Mouse (Mus musculus) lung, embryonic 16.5 days (tissue): Measurements from ENCODE around the gene Polr3gl. TPM values are rescaled to one million over a fixed set of nuclear protein-coding genes. Genes with fewer than 3 reads are reported as not detected.
A peak's percentile ranks its signal among the peaks of the same experiment; 100 is the strongest.

ENCODE experiments used
- ATAC-seq: fragments of 200-750 bp; cut with Nextera tagmentation; 2 replicates; pipeline ENCODE4 v1.8.0; 2017; ENCODE audit warnings: low read depth, mild to moderate bottlenecking, moderate library complexity
- H3K27ac ChIP-seq: fragments of 300-500 bp; sonication (generic); 2 replicates; pipeline ENCODE4 v1.5.1; 2014; ENCODE audit warnings: mild to moderate bottlenecking, control low read depth, low read length
- H3K27me3 ChIP-seq: fragments of 300-500 bp; sonication (generic); 2 replicates; pipeline ENCODE4 v1.6.1; 2014; ENCODE audit warnings: low read depth, low read length, mixed read lengths; ENCODE audit not compliant: control insufficient read depth, insufficient read depth
- H3K36me3 ChIP-seq: fragments of 300-500 bp; sonication (generic); 2 replicates; pipeline ENCODE4 v1.6.1; 2014; ENCODE audit warnings: low read length; ENCODE audit not compliant: control insufficient read depth, insufficient read depth
- H3K4me1 ChIP-seq: fragments of 300-500 bp; sonication (generic); replicated peaks from 2 replicates; pipeline ENCODE4 v1.6.1; 2014; ENCODE audit warnings: low read length, mixed read lengths; ENCODE audit not compliant: control insufficient read depth, insufficient read depth
- H3K4me2 ChIP-seq: fragments of 300-500 bp; sonication (generic); 2 replicates; pipeline ENCODE4 v1.6.1; 2014; ENCODE audit warnings: low read depth, low read length, control low read depth
- H3K4me3 ChIP-seq: fragments of 300-500 bp; sonication (generic); 2 replicates; pipeline ENCODE4 v1.5.1; 2014; ENCODE audit warnings: mild to moderate bottlenecking, low read length, control low read depth
- H3K9ac ChIP-seq: fragments of 300-500 bp; sonication (generic); 2 replicates; pipeline ENCODE4 v1.6.1; 2014; ENCODE audit warnings: low read length, control low read depth
- H3K9me3 ChIP-seq: fragments of 300-500 bp; sonication (generic); 2 replicates; pipeline ENCODE4 v1.6.1; 2016; ENCODE audit warnings: low read length; ENCODE audit not compliant: control insufficient read depth
- WGBS: fragments of 180-500 bp; shearing (Covaris S2); extraction: QIAGEN DNeasy Blood & Tissue Kit; methylation state at CpG from one replicate; pipeline ENCODE4 v1.1.7; 2014; 5-methylcytosine and 5-hydroxymethylcytosine counted together
- polyA plus RNA-seq: library from polyadenylated mRNA; unstranded; fragments of >200 nt; fragmentation: Nextera tagmentation; extraction: Ambion mirVana; gene quantifications from 2 replicates; pipeline ENCODE4 v1.2.1, GENCODE M21; 2015

The Polr3gl gene
- polyA plus RNA-seq, 1 experiment from 2014 or later, result 35.9 TPM

DNA sequence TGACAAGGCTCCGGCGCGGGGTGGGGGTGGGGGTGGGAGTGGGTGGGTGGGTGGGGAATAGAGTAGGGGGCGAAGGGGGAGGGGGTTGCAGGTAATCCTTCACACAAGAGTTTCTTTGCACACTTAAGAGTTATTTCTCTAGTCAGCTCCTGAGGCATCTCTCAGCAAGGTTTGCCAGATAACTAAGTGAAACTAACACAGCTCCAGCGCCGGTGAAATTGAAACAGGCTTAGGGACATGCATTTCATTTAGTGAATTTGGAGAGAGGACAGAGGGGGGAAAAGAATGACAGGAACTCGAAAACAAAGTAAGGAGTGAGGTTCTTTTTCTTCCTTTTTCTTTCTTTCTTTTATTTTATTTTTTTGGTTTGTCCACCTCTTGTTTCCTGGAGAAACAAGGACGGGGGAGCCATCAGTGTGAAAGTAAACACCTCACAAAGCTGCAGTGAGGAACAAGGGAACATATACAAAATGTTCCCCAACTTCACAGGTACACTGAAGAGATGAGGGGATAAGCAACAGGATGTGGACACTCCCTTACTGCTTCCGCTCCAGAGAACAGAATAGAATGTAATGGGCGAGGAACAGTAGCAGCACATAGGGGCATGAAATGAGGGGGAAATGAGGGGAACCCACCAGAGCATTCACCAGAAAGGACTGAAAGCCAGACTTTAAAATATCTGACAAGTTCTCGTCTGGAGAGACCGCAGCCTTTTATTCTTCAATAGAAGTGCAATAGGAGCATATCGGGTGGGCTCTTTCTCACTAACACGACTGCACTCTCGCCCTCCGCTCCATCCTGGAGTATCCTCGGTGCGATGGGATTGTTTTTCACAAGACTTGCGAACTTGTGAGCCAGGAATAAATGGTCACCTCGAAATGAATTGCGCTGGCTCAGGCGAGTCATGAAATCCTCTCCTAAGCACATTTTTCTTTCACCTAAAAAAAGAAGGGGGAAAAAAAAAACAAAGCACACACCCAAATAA lies 37.0 kb downstream of the Polr3gl start:
- peak overlapping the region; percentile 71 for H3K9ac ChIP-seq
- no peak for ATAC-seq
- H3K36me3 ChIP-seq, result peaks cover 19% of the 10 kb centered on the region; the same call in 1 of the 2 replicates
- peak overlapping the region; percentile 91 for H3K27ac ChIP-seq
- peak overlapping the region; percentile 88 for H3K4me3 ChIP-seq
- no peaks in the 10 kb centered on the region for H3K27me3 ChIP-seq
- H3K9me3 ChIP-seq, result no peaks in the 10 kb centered on the region
- H3K4me1 ChIP-seq, result peaks cover 42% of the 10 kb centered on the region
- H3K4me2 ChIP-seq, result peak overlapping the region; percentile 57
- WGBS, result 2% methylated on average over 22 of the region's 22 CpGs

DNA sequence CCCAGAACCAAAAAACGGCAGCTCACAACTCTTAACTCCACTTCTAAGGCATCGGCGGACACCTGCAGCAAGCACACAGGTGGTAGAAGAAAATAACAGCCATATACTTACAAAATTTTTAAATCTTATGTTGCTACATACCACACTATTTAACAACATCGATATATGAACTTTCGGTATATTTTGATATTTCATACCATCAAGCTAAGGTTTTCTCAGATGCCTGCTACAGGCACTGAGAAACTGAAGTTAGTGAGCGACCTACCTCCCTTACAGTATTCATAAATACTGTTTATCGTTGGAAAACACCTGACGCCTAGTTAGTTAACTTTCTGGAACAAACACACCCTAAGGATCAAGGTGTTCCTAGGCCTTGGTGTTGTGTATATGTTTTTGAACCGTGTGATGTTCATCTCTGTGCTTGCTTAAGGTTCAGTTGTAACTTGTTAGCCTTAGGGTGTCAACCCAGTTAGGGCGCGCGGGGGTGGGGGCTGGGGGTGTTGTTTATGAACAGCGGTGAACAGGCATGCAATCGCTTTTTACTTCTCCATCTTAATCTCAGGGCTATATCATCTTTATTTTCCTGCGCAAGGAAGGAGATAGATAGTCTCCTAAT lies 37.9 kb downstream of the Polr3gl start:
- no peaks in the 10 kb centered on the region for H3K27me3 ChIP-seq
- peak overlapping the region; percentile 57 for H3K4me2 ChIP-seq
- H3K4me3 ChIP-seq, result peak overlapping the region; percentile 88; the same call in 1 of the 2 replicates
- ATAC-seq, result no peak
- peak overlapping the region; percentile 91 for H3K27ac ChIP-seq
- WGBS, result 67% methylated on average over 15 of the region's 15 CpGs
- H3K4me1 ChIP-seq, result peaks cover 44% of the 10 kb centered on the region
- peaks cover 15% of the 10 kb centered on the region; the same call in 1 of the 2 replicates for H3K36me3 ChIP-seq
- peak overlapping the region; percentile 71; the same call in 1 of the 2 replicates for H3K9ac ChIP-seq
- no peaks in the 10 kb centered on the region for H3K9me3 ChIP-seq

DNA sequence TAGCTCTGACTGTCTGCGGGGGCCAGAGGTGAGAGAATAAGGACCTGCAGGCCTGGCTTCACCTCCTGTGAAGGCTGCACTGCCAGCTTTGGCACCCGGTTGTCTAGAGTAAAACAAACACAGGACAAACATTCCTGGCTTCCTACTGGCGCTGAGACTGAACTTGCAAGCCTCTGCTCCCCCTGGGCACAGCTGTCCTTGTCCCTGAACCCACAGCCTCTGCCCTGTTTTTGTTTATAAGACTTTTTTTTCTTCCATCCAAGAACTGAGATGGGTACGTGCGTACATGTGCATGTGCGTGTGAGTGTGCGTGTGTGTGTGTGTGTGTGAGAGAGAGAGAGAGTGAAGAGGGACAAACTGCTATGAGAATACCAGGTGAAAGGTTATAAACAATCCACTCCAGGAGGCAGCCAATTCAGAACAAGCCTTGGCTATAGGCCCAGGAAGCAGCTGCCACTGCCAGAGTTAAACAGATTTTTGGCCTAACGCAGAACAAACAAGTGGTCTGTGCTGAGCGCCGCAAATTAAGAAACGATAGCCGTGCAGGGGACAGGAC lies 38.9 kb downstream of the Polr3gl start:
- no peak overlapping the region for H3K4me3 ChIP-seq
- H3K4me2 ChIP-seq, result peak overlapping the region; percentile 57
- no peaks in the 10 kb centered on the region for H3K27me3 ChIP-seq
- peak overlapping the region; percentile 91 for H3K27ac ChIP-seq
- H3K9me3 ChIP-seq, result no peaks in the 10 kb centered on the region
- 10% methylated on average over 12 of the region's 12 CpGs for WGBS
- no peak overlapping the region; the same call in 1 of the 2 replicates for H3K9ac ChIP-seq
- peak; percentile 63 for ATAC-seq
- peaks cover 35% of the 10 kb centered on the region for H3K4me1 ChIP-seq
- H3K36me3 ChIP-seq, result peaks cover 6% of the 10 kb centered on the region; the same call in 1 of the 2 replicates

DNA sequence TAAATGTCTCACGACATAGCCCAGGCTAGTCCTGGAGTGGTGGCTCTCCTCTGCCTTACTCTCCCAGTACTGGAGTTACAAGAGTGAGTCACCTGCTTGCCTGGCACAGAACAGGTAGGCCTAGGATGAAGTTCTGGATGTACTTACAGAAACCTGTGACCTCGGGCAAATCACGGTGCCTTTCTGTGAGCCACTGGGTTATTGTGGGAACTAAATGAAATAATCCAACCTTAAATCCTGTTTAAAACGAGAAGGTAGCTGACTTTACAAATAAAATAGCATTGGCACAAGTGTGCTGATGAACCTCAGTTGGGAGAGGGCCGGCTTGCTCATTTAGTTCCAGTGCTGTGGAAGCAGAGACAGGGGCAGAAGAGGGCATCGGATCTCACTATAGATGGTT lies 39.7 kb downstream of the Polr3gl start:
- Histone ChIP-seq H3K4me3 (no peak overlapping the region), H3K36me3 (no peaks in the 10 kb centered on the region), H3K4me2 (no peak overlapping the region), H3K27me3 (no peaks in the 10 kb centered on the region), H3K4me1 (peaks cover 26% of the 10 kb centered on the region), H3K9ac (no peak overlapping the region), H3K27ac (peak overlapping the region; percentile 91), H3K9me3 (no peaks in the 10 kb centered on the region)
- no peak for ATAC-seq
- 82% methylated on average over 6 of the region's 6 CpGs for WGBS

DNA sequence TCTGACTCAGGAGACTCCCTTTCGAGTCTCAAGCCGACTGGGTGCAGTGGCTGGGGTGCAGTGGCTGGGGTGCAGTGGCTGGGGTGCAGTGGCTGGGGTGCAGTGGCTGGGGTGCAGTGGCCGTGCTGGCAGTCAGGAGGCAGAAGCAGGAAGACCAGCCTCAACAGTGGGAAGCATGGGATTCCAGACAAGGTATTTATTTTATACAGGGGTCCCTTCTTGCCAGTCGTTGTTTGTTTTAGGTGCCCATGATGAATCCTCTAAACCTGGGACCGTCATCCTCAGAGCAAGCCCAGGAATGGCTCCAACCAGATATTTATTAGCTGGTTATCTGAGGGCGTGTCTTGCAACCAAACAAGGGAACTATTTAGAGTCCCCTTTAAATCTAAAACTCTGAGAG lies 40.4 kb downstream of the Polr3gl start:
- Histone ChIP-seq H3K4me1 (peaks cover 25% of the 10 kb centered on the region), H3K9ac (no peak overlapping the region), H3K4me3 (no peak overlapping the region), H3K27ac (no peak overlapping the region), H3K27me3 (no peaks in the 10 kb centered on the region), H3K36me3 (no peaks in the 10 kb centered on the region), H3K4me2 (no peak overlapping the region), H3K9me3 (no peaks in the 10 kb centered on the region)
- ATAC-seq, result no peak
- WGBS, result 75% methylated on average over 6 of the region's 6 CpGs

DNA sequence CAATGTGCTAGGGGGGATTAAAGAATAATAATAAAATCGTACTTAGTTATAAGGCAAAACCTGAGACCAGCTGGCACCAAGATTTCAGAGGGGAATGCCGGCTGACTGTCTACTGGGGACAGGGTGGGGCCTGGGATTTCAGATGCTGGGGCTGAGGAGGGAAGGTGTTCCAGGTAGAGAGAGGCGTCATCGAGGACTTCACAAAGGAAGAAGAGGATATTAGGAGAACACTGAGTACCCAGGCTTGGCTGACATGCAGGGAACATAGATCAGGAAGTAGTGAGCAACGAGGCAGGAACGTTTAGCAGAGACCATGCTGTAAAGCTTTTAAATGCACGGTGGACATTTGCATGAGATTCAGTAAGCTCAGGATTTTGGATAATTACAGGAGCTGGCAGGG lies 42.1 kb downstream of the Polr3gl start:
- no peak overlapping the region for H3K27ac ChIP-seq
- peaks cover 25% of the 10 kb centered on the region for H3K4me1 ChIP-seq
- no peaks in the 10 kb centered on the region for H3K27me3 ChIP-seq
- WGBS, result 53% methylated on average over 7 of the region's 7 CpGs
- no peaks in the 10 kb centered on the region for H3K9me3 ChIP-seq
- H3K4me2 ChIP-seq, result no peak overlapping the region
- H3K9ac ChIP-seq, result peak overlapping the region; percentile 21; the same call in 1 of the 2 replicates
- no peak overlapping the region for H3K4me3 ChIP-seq
- no peaks in the 10 kb centered on the region for H3K36me3 ChIP-seq
- no peak for ATAC-seq

DNA sequence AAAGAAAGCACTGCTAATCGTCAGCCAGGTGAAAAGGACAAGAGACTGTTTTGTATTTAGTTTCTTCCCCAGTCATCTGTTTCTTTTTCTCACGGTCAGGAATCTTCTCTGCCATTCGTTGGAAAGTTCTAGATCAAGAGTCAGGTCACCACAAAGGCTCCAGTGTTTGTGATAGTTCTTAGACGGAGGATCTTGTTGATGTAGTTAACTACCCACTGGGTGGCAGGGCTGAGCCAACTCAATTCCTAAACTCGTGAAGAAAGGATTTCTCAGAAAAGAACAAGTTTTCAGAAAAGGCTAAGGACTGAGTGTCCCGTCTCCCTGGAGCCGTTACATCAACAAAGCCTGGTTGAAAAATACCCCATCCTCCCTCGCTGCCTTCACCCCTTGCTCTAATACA lies 42.8 kb downstream of the Polr3gl start:
- no peak overlapping the region for H3K4me2 ChIP-seq
- ATAC-seq, result no peak
- no peaks in the 10 kb centered on the region for H3K9me3 ChIP-seq
- 6% methylated on average over 8 of the region's 8 CpGs for WGBS
- H3K27ac ChIP-seq, result no peak overlapping the region
- no peaks in the 10 kb centered on the region for H3K27me3 ChIP-seq
- H3K4me1 ChIP-seq, result peaks cover 21% of the 10 kb centered on the region
- no peak overlapping the region for H3K4me3 ChIP-seq
- H3K9ac ChIP-seq, result peak overlapping the region; percentile 21; the same call in 1 of the 2 replicates
- H3K36me3 ChIP-seq, result no peaks in the 10 kb centered on the region

DNA sequence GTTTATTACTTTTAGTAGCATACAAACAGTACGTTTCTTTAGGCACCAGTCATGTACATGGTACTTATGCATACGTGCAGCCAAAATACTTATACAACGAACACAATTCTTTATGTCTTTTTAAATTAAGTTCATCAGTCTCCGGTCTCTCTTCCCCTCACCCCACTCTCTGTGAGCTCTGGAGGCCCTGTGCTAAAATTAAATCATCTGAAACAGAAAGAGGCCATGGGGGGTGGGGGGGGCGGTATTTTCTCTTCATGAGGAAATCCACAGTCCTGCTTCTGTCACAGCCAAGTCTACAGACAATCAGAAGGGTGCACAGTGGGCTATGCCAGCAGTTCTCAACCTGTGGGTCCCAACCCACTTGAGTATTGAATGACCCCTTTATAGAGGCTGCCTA lies 44.6 kb downstream of the Polr3gl start:
- Histone ChIP-seq H3K9ac (no peak overlapping the region), H3K4me2 (no peak overlapping the region), H3K27me3 (no peaks in the 10 kb centered on the region), H3K27ac (no peak overlapping the region), H3K36me3 (no peaks in the 10 kb centered on the region), H3K4me3 (no peak overlapping the region), H3K9me3 (no peaks in the 10 kb centered on the region), H3K4me1 (peaks cover 6% of the 10 kb centered on the region)
- no peak for ATAC-seq
- WGBS, result 71% methylated on average over 5 of the region's 5 CpGs

DNA sequence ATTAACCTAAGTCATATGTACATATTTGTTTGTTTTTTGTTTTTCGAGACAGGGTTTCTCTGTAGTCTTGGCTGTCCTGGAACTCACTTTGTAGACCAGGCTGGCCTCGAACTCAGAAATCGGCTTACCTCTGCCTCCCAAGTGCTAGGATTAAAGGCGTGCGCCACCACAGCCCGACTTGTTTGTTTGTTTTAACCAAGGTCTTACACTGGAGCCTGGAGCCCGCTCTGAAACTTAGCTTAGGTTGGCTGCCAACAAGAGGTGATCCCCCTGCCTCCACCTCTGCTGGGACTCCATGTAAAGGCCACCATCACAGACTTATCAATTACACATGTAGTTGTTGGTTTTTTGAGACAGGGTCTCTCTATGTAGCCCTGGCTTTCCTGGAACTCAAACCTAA lies 45.2 kb downstream of the Polr3gl start:
- Histone ChIP-seq H3K9me3 (no peaks in the 10 kb centered on the region), H3K4me2 (no peak overlapping the region), H3K9ac (no peak overlapping the region), H3K4me1 (peaks cover 6% of the 10 kb centered on the region), H3K36me3 (no peaks in the 10 kb centered on the region), H3K27me3 (no peaks in the 10 kb centered on the region), H3K27ac (no peak overlapping the region), H3K4me3 (no peak overlapping the region)
- 73% methylated on average over 7 of the region's 7 CpGs for WGBS
- no peak for ATAC-seq
